Mouse (Mus musculus): ENCODE data around the gene Gm17606. TPM values are rescaled to one million over a fixed set of nuclear protein-coding genes. Genes with fewer than 3 reads are reported as not detected.
A peak's percentile ranks its signal among the peaks of the same experiment; 100 is the strongest.

Gene Gm17606
- total RNA-seq, 2 experiments from 2014 or later: not detected

GRCm38 (mm10) chr14:54647900-54648299 lies 7.1 kb downstream of the Gm17606 start:
- Histone ChIP-seq H3K4me3 (no peak overlapping the region), H3K27ac (no peak overlapping the region)
- TF ChIP-seq CTCF (IDR thresholded peaks at IDR 0.05): no peak
- intact Hi-C loops (cut with DNase I): loop anchor here (10.0 kb wide), 1 partner anchor 423 kb away; no protein-coding TSS in a partner anchor
- no peak for DNase-seq

- Histone ChIP-seq H3K27ac (no peak overlapping the region), H3K4me3 (no peak overlapping the region)
- intact Hi-C loops (cut with DNase I): loop anchor here (2.0 to 5.0 kb wide), 3 partner anchors 18 to 50 kb away; partner anchors contain the start of genes 1700123O20Rik and Acin1
- peak; percentile 96 for TF ChIP-seq CTCF (IDR thresholded peaks at IDR 0.05)
- DNase-seq: peak; percentile 87
Measured at GRCm38 (mm10) chr14:54650621-54651454, 10.1 kb downstream of the Gm17606 start.

DNA sequence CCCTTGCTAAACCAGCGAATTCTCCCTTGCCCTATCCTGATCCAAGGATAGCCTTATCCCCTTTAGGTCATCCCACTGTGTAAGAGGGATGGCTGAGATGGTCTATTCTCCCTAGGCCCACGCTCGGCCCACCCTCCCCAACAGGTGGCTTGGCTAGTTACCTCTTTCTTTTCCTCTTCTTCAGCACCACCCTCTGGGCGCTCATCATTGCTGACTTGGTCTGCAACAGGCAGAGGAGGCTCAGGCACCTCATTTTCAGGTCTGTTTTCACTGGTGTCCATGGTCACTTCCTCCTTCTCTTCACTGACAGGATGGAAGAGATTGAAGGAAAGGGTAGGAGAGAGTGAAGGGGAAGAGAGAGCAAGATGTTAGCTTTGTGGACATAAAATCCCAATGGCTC lies 10.8 kb downstream of the Gm17606 start:
- intact Hi-C loops (cut with DNase I): loop anchor here (2.0 to 5.0 kb wide), 3 partner anchors 17 to 49 kb away; partner anchors contain the start of genes 1700123O20Rik and Acin1
- no peak for DNase-seq
- Histone ChIP-seq H3K4me3 (no peak overlapping the region), H3K27ac (peak overlapping the region; percentile 24; the same call in 1 of the 2 replicates)
- no peak for TF ChIP-seq CTCF (IDR thresholded peaks at IDR 0.05)

GRCm38 (mm10) chr14:54652787-54653186 lies 12.0 kb downstream of the Gm17606 start:
- no peak for TF ChIP-seq CTCF (IDR thresholded peaks at IDR 0.05)
- intact Hi-C loops (cut with DNase I): loop anchor here (5.0 kb wide), 1 partner anchor 35 kb away; the partner anchor contains the start of genes 1700123O20Rik and Acin1
- Histone ChIP-seq H3K4me3 (peak overlapping the region; percentile 90), H3K27ac (peak overlapping the region; percentile 87)
- no peak for DNase-seq

GRCm38 (mm10) chr14:54653496-54653895 lies 12.7 kb downstream of the Gm17606 start:
- intact Hi-C loops (cut with DNase I): loop anchor here (5.0 kb wide), 1 partner anchor 34 kb away; the partner anchor contains the start of genes 1700123O20Rik and Acin1
- TF ChIP-seq CTCF (IDR thresholded peaks at IDR 0.05): no peak
- Histone ChIP-seq H3K4me3 (peak overlapping the region; percentile 90), H3K27ac (peak overlapping the region; percentile 87)
- DNase-seq: peak; percentile 91

GRCm38 (mm10) chr14:54660009-54660408 lies 19.3 kb downstream of the Gm17606 start:
- intact Hi-C loops (cut with DNase I): no loop called here
- no peak for DNase-seq
- peak; percentile 55 for TF ChIP-seq CTCF (IDR thresholded peaks at IDR 0.05)
- H3K27ac ChIP-seq: no peak overlapping the region
- H3K4me3 ChIP-seq: no peak overlapping the region

GRCm38 (mm10) chr14:54664477-54665222 lies 23.9 kb downstream of the Gm17606 start:
- no peak for DNase-seq
- no peak for TF ChIP-seq CTCF (IDR thresholded peaks at IDR 0.05)
- intact Hi-C loops (cut with DNase I): no loop called here
- no peak overlapping the region for H3K4me3 ChIP-seq
- H3K27ac ChIP-seq: no peak overlapping the region

- H3K27ac ChIP-seq: no peak overlapping the region
- peak; percentile 70 for DNase-seq
- TF ChIP-seq CTCF (IDR thresholded peaks at IDR 0.05): peak; percentile 84
- intact Hi-C loops (cut with DNase I): loop anchor here (2.0 kb wide), 1 partner anchor 19 kb away; no protein-coding TSS in a partner anchor
- no peak overlapping the region for H3K4me3 ChIP-seq
Measured at GRCm38 (mm10) chr14:54669381-54669780, 28.6 kb downstream of the Gm17606 start.

DNA sequence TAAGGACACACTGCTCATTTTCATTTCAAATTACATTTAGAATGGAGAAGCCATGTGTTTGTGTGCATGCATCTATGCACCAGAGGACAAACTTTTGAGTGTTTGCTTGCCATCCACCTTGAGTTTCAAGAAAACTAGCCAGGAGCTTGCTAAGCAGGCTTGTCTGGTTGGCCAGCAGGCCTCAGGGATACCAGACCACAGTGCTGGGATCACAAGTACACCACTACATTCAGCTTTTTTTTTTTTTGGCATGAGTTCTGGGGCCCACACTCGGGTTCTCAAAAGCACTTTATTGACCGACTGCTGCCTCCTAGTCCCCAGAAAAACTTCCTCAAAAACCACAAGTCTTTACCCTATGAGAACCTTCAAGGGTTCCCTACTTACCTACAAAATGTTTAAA lies 33.6 kb downstream of the Gm17606 start:
- H3K4me3 ChIP-seq: no peak overlapping the region
- TF ChIP-seq CTCF (IDR thresholded peaks at IDR 0.05): no peak
- intact Hi-C loops (cut with DNase I): no loop called here
- DNase-seq: no peak
- peak overlapping the region; percentile 46; the same call in 1 of the 2 replicates for H3K27ac ChIP-seq

GRCm38 (mm10) chr14:54676290-54676689 lies 35.5 kb downstream of the Gm17606 start:
- H3K4me3 ChIP-seq: no peak overlapping the region
- H3K27ac ChIP-seq: no peak overlapping the region
- TF ChIP-seq CTCF (IDR thresholded peaks at IDR 0.05): no peak
- DNase-seq: no peak
- intact Hi-C loops (cut with DNase I): no loop called here

GRCm38 (mm10) chr14:54678657-54679304 lies 38.0 kb downstream of the Gm17606 start:
- no peak for TF ChIP-seq CTCF (IDR thresholded peaks at IDR 0.05)

DNA sequence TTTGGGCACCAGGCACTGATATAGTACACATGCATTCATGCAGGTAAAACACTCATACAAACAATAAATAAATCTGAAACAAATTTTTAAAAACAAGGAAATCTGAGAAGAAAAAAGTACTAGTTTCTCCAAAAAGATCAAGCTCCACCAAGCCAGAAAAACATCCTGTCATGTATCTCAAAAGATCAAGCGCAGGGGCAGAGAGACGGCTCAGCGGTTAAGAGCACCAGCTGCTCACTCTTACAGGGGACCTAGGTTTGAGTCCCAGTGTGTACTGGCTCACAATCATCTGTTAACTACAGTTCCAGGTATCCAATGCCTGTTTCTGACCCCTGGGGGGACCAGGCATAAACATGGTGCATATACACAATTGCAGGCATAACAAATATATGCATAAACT lies 41.6 kb downstream of the Gm17606 start:
- intact Hi-C loops (cut with DNase I): no loop called here
- Histone ChIP-seq H3K27ac (no peak overlapping the region), H3K4me3 (no peak overlapping the region)
- no peak for TF ChIP-seq CTCF (IDR thresholded peaks at IDR 0.05)
- no peak for DNase-seq

More at GRCm38 (mm10) chr14:54678657-54679304, 38.0 kb downstream of the Gm17606 start:
- H3K4me3 ChIP-seq: no peak overlapping the region
- DNase-seq: no peak
- intact Hi-C loops (cut with DNase I): no loop called here
- H3K27ac ChIP-seq: no peak overlapping the region
